Mouse (Mus musculus): ENCODE results near the gene Fads6.

- TF ChIP-seq CTCF (IDR thresholded peaks at IDR 0.05; ENCODE audit: extremely low read depth, insufficient read depth, insufficient read length, insufficient replicate concordance) (no peak), POLR2A (IDR thresholded peaks at IDR 0.05; ENCODE audit: low read depth, low read length) (no peak)
Measured at GRCm38 (mm10) chr11:115292631-115293375, 4.7 kb downstream of the Fads6 start.

All from spleen, adult 2 months (tissue).